Mouse (Mus musculus) kidney, postnatal 0 days (tissue): ENCODE measurements around the gene Megf9. TPM values are rescaled to one million over a fixed set of nuclear protein-coding genes. Genes with fewer than 3 reads are reported as not detected.

Experiments used
- ATAC-seq: fragments of 200-750 bp; cut with Nextera tagmentation; replicated peaks from 2 replicates; pipeline ENCODE4 v1.8.0; 2017; ENCODE audit warnings: low read depth, moderate number of reproducible peaks, moderate TSS enrichment, moderate library complexity; ENCODE audit not compliant: low FRiP score
- DNase-seq: peaks from one replicate; pipeline ENCODE4 v3.0.0-alpha.2; 2016; ENCODE audit warnings: low spot score
- H3K27ac ChIP-seq: fragments of 300-500 bp; sonication (generic); 2 replicates; pipeline ENCODE4 v1.5.1; 2014; ENCODE audit warnings: mild to moderate bottlenecking
- H3K27me3 ChIP-seq: fragments of 300-500 bp; sonication (generic); 2 replicates; pipeline ENCODE4 v1.6.1; 2014; ENCODE audit warnings: low read length, mixed read lengths; ENCODE audit not compliant: insufficient read depth
- H3K36me3 ChIP-seq: fragments of 300-500 bp; sonication (generic); 2 replicates; pipeline ENCODE4 v1.6.1; 2014; ENCODE audit warnings: low read length, mixed read lengths; ENCODE audit not compliant: insufficient read depth
- H3K4me1 ChIP-seq: fragments of 300-500 bp; sonication (generic); replicated peaks from 2 replicates; pipeline ENCODE4 v1.6.1; 2014; ENCODE audit warnings: antibody characterized with exemption, low read length, mixed read lengths; ENCODE audit not compliant: insufficient read depth
- H3K4me2 ChIP-seq: fragments of 300-500 bp; sonication (generic); 2 replicates; pipeline ENCODE4 v1.6.1; 2014; ENCODE audit warnings: mild to moderate bottlenecking, low read length, moderate library complexity, mixed read lengths
- H3K4me3 ChIP-seq: fragments of 300-500 bp; sonication (generic); replicated peaks from 2 replicates; pipeline ENCODE4 v1.5.1; 2014; ENCODE audit warnings: low read depth, low read length
- H3K9ac ChIP-seq: fragments of 300-500 bp; sonication (generic); 2 replicates; pipeline ENCODE4 v1.6.1; 2014; ENCODE audit warnings: low read depth, low read length
- H3K9me3 ChIP-seq: fragments of 300-500 bp; sonication (generic); replicated peaks from 2 replicates; pipeline ENCODE4 v1.6.1; 2016; ENCODE audit warnings: low read length, inconsistent platforms, mixed read lengths
- CTCF ChIP-seq: IDR thresholded peaks from 2 replicates; pipeline ENCODE4 v1.5.1; 2016; ENCODE audit warnings: antibody characterized with exemption, low read depth, mild to moderate bottlenecking, moderate library complexity
- WGBS: fragments of 180-500 bp; shearing (Covaris S2); extraction: QIAGEN DNeasy Blood & Tissue Kit; methylation state at CpG from one replicate; pipeline ENCODE4 v1.1.7; 2014; 5-methylcytosine and 5-hydroxymethylcytosine counted together
- polyA plus RNA-seq: library from polyadenylated mRNA; unstranded; fragments of >200 nt; fragmentation: Nextera tagmentation; extraction: Ambion mirVana; gene quantifications from 2 replicates; pipeline ENCODE4 v1.2.1, GENCODE M21; 2015

Gene Megf9
- polyA plus RNA-seq, 1 experiment from 2014 or later: 13.4 TPM

- no peaks in the 10 kb centered on the region for H3K36me3 ChIP-seq
Observed at GRCm38 (mm10) chr4:70489792-70490191, 45.0 kb downstream of the Megf9 start.

GRCm38 (mm10) chr4:70488415-70488814 is 46.4 kb downstream of the Megf9 start:
- ATAC-seq (no peak), DNase-seq (peak; percentile 36)
- Histone ChIP-seq H3K4me1 (no peaks in the 10 kb centered on the region), H3K27me3 (no peaks in the 10 kb centered on the region), H3K36me3 (no peaks in the 10 kb centered on the region), H3K4me2 (no peak overlapping the region), H3K9me3 (no peaks in the 10 kb centered on the region), H3K27ac (no peak overlapping the region), H3K9ac (no peak overlapping the region), H3K4me3 (no peak overlapping the region)
- no peak for TF ChIP-seq CTCF
- 34% methylated on average over 3 of the region's 3 CpGs for WGBS

More at GRCm38 (mm10) chr4:70489792-70490191, 45.0 kb downstream of the Megf9 start:
- ATAC-seq (peak; percentile 46; the same call in 1 of the 2 replicates), DNase-seq (peak; percentile 89)
- no peak overlapping the region for H3K4me3 ChIP-seq
- H3K4me1 ChIP-seq: no peaks in the 10 kb centered on the region
- no peak overlapping the region for H3K4me2 ChIP-seq
- no peak overlapping the region for H3K9ac ChIP-seq
- H3K9me3 ChIP-seq: no peaks in the 10 kb centered on the region
- H3K27me3 ChIP-seq: no peaks in the 10 kb centered on the region
- WGBS: 21% methylated on average over 2 of the region's 2 CpGs
- H3K27ac ChIP-seq: 0 out of 2 replicates have a peak overlapping the region, but pooled peaks have one; percentile 42
- TF ChIP-seq CTCF: no peak

GRCm38 (mm10) chr4:70484134-70484533 is 50.7 kb downstream of the Megf9 start:
- no peak for DNase-seq
- no peak for TF ChIP-seq CTCF
- Histone ChIP-seq H3K9me3 (no peaks in the 10 kb centered on the region), H3K9ac (no peak overlapping the region), H3K4me1 (no peaks in the 10 kb centered on the region), H3K27ac (no peak overlapping the region), H3K27me3 (no peaks in the 10 kb centered on the region), H3K4me2 (no peak overlapping the region), H3K36me3 (no peaks in the 10 kb centered on the region), H3K4me3 (no peak overlapping the region)
- no peak for ATAC-seq
- 83% methylated on average over 2 of the region's 2 CpGs for WGBS

- no peak overlapping the region for H3K27ac ChIP-seq
- WGBS: 70% methylated on average over 4 of the region's 4 CpGs
- no peaks in the 10 kb centered on the region for H3K9me3 ChIP-seq
- no peak overlapping the region for H3K4me2 ChIP-seq
- no peak for TF ChIP-seq CTCF
- H3K4me3 ChIP-seq: no peak overlapping the region
- H3K9ac ChIP-seq: no peak overlapping the region
- no peaks in the 10 kb centered on the region for H3K27me3 ChIP-seq
- ATAC-seq (no peak), DNase-seq (no peak)
- H3K36me3 ChIP-seq: no peaks in the 10 kb centered on the region
- H3K4me1 ChIP-seq: no peaks in the 10 kb centered on the region
Observed at GRCm38 (mm10) chr4:70481931-70482330, 52.9 kb downstream of the Megf9 start.

GRCm38 (mm10) chr4:70471398-70471797 is 63.4 kb downstream of the Megf9 start:
- H3K9me3 ChIP-seq: no peaks in the 10 kb centered on the region
- no peaks in the 10 kb centered on the region for H3K27me3 ChIP-seq
- no peak overlapping the region for H3K27ac ChIP-seq
- TF ChIP-seq CTCF: no peak
- no peak overlapping the region for H3K4me3 ChIP-seq
- H3K36me3 ChIP-seq: no peaks in the 10 kb centered on the region
- 84% methylated on average over 2 of the region's 2 CpGs for WGBS
- no peak for DNase-seq
- no peak for ATAC-seq
- no peaks in the 10 kb centered on the region for H3K4me1 ChIP-seq
- no peak overlapping the region for H3K9ac ChIP-seq
- H3K4me2 ChIP-seq: no peak overlapping the region

- DNase-seq: no peak
- H3K4me1 ChIP-seq: no peaks in the 10 kb centered on the region
- H3K4me2 ChIP-seq: no peak overlapping the region
- H3K27me3 ChIP-seq: no peaks in the 10 kb centered on the region
- TF ChIP-seq CTCF: no peak
- ATAC-seq: no peak
- H3K9ac ChIP-seq: no peak overlapping the region
- WGBS: 95% methylated on average over 1 of the region's 1 CpGs
- no peaks in the 10 kb centered on the region for H3K36me3 ChIP-seq
- H3K4me3 ChIP-seq: no peak overlapping the region
- H3K9me3 ChIP-seq: no peaks in the 10 kb centered on the region
- H3K27ac ChIP-seq: no peak overlapping the region
Observed at GRCm38 (mm10) chr4:70465921-70466689, 68.7 kb downstream of the Megf9 start.

- DNase-seq (no peak), ATAC-seq (no peak)
- Histone ChIP-seq H3K36me3 (no peaks in the 10 kb centered on the region), H3K4me2 (no peak overlapping the region), H3K9me3 (no peaks in the 10 kb centered on the region), H3K4me1 (no peaks in the 10 kb centered on the region), H3K27me3 (no peaks in the 10 kb centered on the region), H3K27ac (no peak overlapping the region), H3K4me3 (no peak overlapping the region), H3K9ac (no peak overlapping the region)
- no peak for TF ChIP-seq CTCF
- WGBS: 73% methylated on average over 2 of the region's 2 CpGs
Observed at GRCm38 (mm10) chr4:70463302-70463701, 71.5 kb downstream of the Megf9 start.
